Mouse (Mus musculus) stomach, embryonic 15.5 days (tissue): Measurements from ENCODE around the gene Mfsd13b. TPM values are rescaled to one million over a fixed set of nuclear protein-coding genes. Genes with fewer than 3 reads are reported as not detected.

Source experiments
- ATAC-seq: fragments of 200-750 bp; cut with Nextera tagmentation; 2 replicates; pipeline ENCODE4 v1.8.0; 2017; ENCODE audit warnings: low read depth, moderate number of reproducible peaks, moderate TSS enrichment; ENCODE audit not compliant: insufficient read depth, low FRiP score
- H3K27ac ChIP-seq: fragments of 300-500 bp; sonication (generic); 2 replicates; pipeline ENCODE4 v1.5.1; 2015; ENCODE audit warnings: mild to moderate bottlenecking, inconsistent platforms
- H3K27me3 ChIP-seq: fragments of 300-500 bp; sonication (generic); replicated peaks from 2 replicates; pipeline ENCODE4 v1.6.1; 2015; ENCODE audit warnings: inconsistent platforms
- H3K36me3 ChIP-seq: fragments of 300-500 bp; sonication (generic); 2 replicates; pipeline ENCODE4 v1.6.1; 2015; ENCODE audit warnings: inconsistent platforms
- H3K4me1 ChIP-seq: fragments of 300-500 bp; sonication (generic); 2 replicates; pipeline ENCODE4 v1.6.1; 2015; ENCODE audit warnings: inconsistent platforms
- H3K4me2 ChIP-seq: fragments of 300-500 bp; sonication (generic); 2 replicates; pipeline ENCODE4 v1.6.1; 2015; ENCODE audit warnings: mild to moderate bottlenecking, inconsistent platforms
- H3K4me3 ChIP-seq: fragments of 300-500 bp; sonication (generic); replicated peaks from 2 replicates; pipeline ENCODE4 v1.5.1; 2015; ENCODE audit warnings: inconsistent platforms
- H3K9ac ChIP-seq: fragments of 300-500 bp; sonication (generic); 2 replicates; pipeline ENCODE4 v1.6.1; 2015; ENCODE audit warnings: inconsistent platforms
- H3K9me3 ChIP-seq: fragments of 300-500 bp; sonication (generic); 2 replicates; pipeline ENCODE4 v1.6.1; 2016; ENCODE audit warnings: inconsistent platforms
- WGBS: fragments of 180-500 bp; shearing (Covaris S2); methylation state at CpG from one replicate; pipeline ENCODE4 v1.1.7; 2015; 5-methylcytosine and 5-hydroxymethylcytosine counted together
- polyA plus RNA-seq: library from polyadenylated mRNA; unstranded; fragments of >200 nt; fragmentation: Nextera tagmentation; extraction: Ambion mirVana; gene quantifications from 2 replicates; pipeline ENCODE4 v1.2.1, GENCODE M21; 2015

The Mfsd13b gene
- polyA plus RNA-seq, 1 experiment from 2014 or later, result 0.39 TPM

GRCm38 (mm10) chr7:121053071-121053470, 70.8 kb downstream of the Mfsd13b start:
- H3K4me3 ChIP-seq, result no peak overlapping the region
- H3K27me3 ChIP-seq, result no peaks in the 10 kb centered on the region
- H3K36me3 ChIP-seq, result 0 out of 2 replicates have a peak, but pooled peaks cover 2% of the 10 kb centered on the region
- ATAC-seq, result no peak
- H3K9ac ChIP-seq, result no peak overlapping the region
- no peak overlapping the region for H3K27ac ChIP-seq
- no peaks in the 10 kb centered on the region for H3K4me1 ChIP-seq
- 85% methylated on average over 4 of the region's 4 CpGs for whole genome bisulfite sequencing
- no peak overlapping the region for H3K4me2 ChIP-seq
- no peaks in the 10 kb centered on the region for H3K9me3 ChIP-seq

- H3K4me3 ChIP-seq, result no peak overlapping the region
- no peak overlapping the region for H3K4me2 ChIP-seq
- H3K27ac ChIP-seq, result no peak overlapping the region
- H3K27me3 ChIP-seq, result no peaks in the 10 kb centered on the region
- H3K4me1 ChIP-seq, result no peaks in the 10 kb centered on the region
- ATAC-seq, result no peak
- H3K9ac ChIP-seq, result no peak overlapping the region
- 65% methylated on average over 6 of the region's 6 CpGs for WGBS
- H3K36me3 ChIP-seq, result no peaks in the 10 kb centered on the region
- no peaks in the 10 kb centered on the region for H3K9me3 ChIP-seq
Measured at GRCm38 (mm10) chr7:121059477-121060218, 77.3 kb downstream of the Mfsd13b start.

- H3K27me3 ChIP-seq, result no peaks in the 10 kb centered on the region
- H3K4me2 ChIP-seq, result no peak overlapping the region
- no peaks in the 10 kb centered on the region for H3K4me1 ChIP-seq
- H3K36me3 ChIP-seq, result peaks cover 11% of the 10 kb centered on the region; the same call in 1 of the 2 replicates
- no peak overlapping the region for H3K9ac ChIP-seq
- H3K27ac ChIP-seq, result no peak overlapping the region
- no peak overlapping the region for H3K4me3 ChIP-seq
- WGBS, result 44% methylated on average over 4 of the region's 4 CpGs
- H3K9me3 ChIP-seq, result no peaks in the 10 kb centered on the region
- no peak for ATAC-seq
Measured at GRCm38 (mm10) chr7:121064309-121064708, 82.0 kb downstream of the Mfsd13b start.

Other genes starting within 250 kb of the Mfsd13b start
- gene Vwa3a, start 243.2 kb upstream of the Mfsd13b start, polyA plus RNA-seq, result 0.63 and 0.73 TPM in 2 replicates
- gene Gm5737, start 170.1 kb upstream of the Mfsd13b start, polyA plus RNA-seq, result not detected in 2 replicates
- gene Eef2k, start 139.7 kb upstream of the Mfsd13b start, polyA plus RNA-seq, result 54.3 and 58.0 TPM in 2 replicates
- 34.4 and 36.4 TPM in 2 replicates for gene Polr3e, start 64.8 kb upstream of the Mfsd13b start, polyA plus RNA-seq
- gene Cdr2, start 197 bp upstream of the Mfsd13b start, polyA plus RNA-seq, result 11.8 and 14.0 TPM in 2 replicates
- gene Mettl9, start 51.9 kb downstream of the Mfsd13b start, polyA plus RNA-seq, result 139 and 149 TPM in 2 replicates
- 4.4 and 5.4 TPM in 2 replicates for gene Igsf6, start 92.1 kb downstream of the Mfsd13b start, polyA plus RNA-seq
- 0.09 and 0.23 TPM in 2 replicates for gene Otoa, start 99.1 kb downstream of the Mfsd13b start, polyA plus RNA-seq